Mouse (Mus musculus): Measurements from ENCODE around the gene Pvalb. TPM values are rescaled to one million over a fixed set of nuclear protein-coding genes. Genes with fewer than 3 reads are reported as not detected.

Gene Pvalb
- total RNA-seq, 1 experiment, result not detected

GRCm38 (mm10) chr15:78174887-78175245, 31.3 kb downstream of the Pvalb start:
- TF ChIP-seq HCFC1 (IDR thresholded peaks at IDR 0.05; ENCODE audit: borderline replicate concordance, insufficient read depth, low read length) (no peak), CHD2 (IDR thresholded peaks at IDR 0.05; ENCODE audit: low read depth, low read length) (no peak)
- peaks cover 0 to 7% of the 10 kb centered on the region in 2 experiments; a peak in 1 of 4 replicates for H3K4me1 ChIP-seq (ENCODE audit: control insufficient read depth in 2 of 2, insufficient read depth in 2 of 2, low read length in 2 of 2, poor library complexity in 1 of 2)
- H3K9me3 ChIP-seq (ENCODE audit: control insufficient read depth, insufficient read depth, low read depth, low read length), result no peaks in the 10 kb centered on the region
- H3K36me3 ChIP-seq (ENCODE audit: control insufficient read depth, insufficient read depth, low read length, poor library complexity, severe bottlenecking), result no peaks in the 10 kb centered on the region; the same call in 1 of the 2 replicates
- no peak overlapping the region for H3K27ac ChIP-seq (ENCODE audit: insufficient read depth, low read depth, low read length, poor library complexity, severe bottlenecking)
- H3K9ac ChIP-seq (ENCODE audit: insufficient read depth, low read depth, low read length, poor library complexity, severe bottlenecking), result peak overlapping the region; percentile 57; the same call in 1 of the 2 replicates
- H3K4me3 ChIP-seq (ENCODE audit: insufficient read depth in 1 of 2, low read depth in 1 of 2, low read length in 2 of 2, poor library complexity in 1 of 2, severe bottlenecking in 1 of 2), result peak overlapping the region; percentile 62 to 76; a peak in 3 of 4 replicates
- in situ Hi-C loops (cut with MboI; ENCODE audit: low sequenced_read_pairs in 2 of 2, unreplicated experiment in 2 of 2), result no loop called here
- DNase-seq (ENCODE audit: low read depth, low spot score), result no peak

- Histone ChIP-seq H3K9me3 (ENCODE audit: control insufficient read depth, insufficient read depth, low read depth, low read length) (no peaks in the 10 kb centered on the region), H3K27ac (ENCODE audit: insufficient read depth, low read depth, low read length, poor library complexity, severe bottlenecking) (no peak within 1 kb of the TSS), H3K36me3 (ENCODE audit: control insufficient read depth, insufficient read depth, low read length, poor library complexity, severe bottlenecking) (no peaks in the 10 kb centered on the region; the same call in 1 of the 2 replicates), H3K9ac (ENCODE audit: insufficient read depth, low read depth, low read length, poor library complexity, severe bottlenecking) (peak within 1 kb of the TSS; percentile 78), H3K4me3 (ENCODE audit: insufficient read depth in 1 of 2, low read depth in 1 of 2, low read length in 2 of 2, poor library complexity in 1 of 2, severe bottlenecking in 1 of 2) (peak within 1 kb of the TSS; percentile 79 to 81), H3K4me1 (ENCODE audit: control insufficient read depth in 2 of 2, insufficient read depth in 2 of 2, low read length in 2 of 2, poor library complexity in 1 of 2) (peaks cover 0 to 7% of the 10 kb centered on the region in 2 experiments; a peak in 1 of 4 replicates)
- no peak for TF ChIP-seq ZNF384 (IDR thresholded peaks at IDR 0.05; ENCODE audit: low read depth, low read length)
- TF ChIP-seq CHD2 (IDR thresholded peaks at IDR 0.05; ENCODE audit: low read depth, low read length), result peak; percentile 81
- TF ChIP-seq HCFC1 (IDR thresholded peaks at IDR 0.05; ENCODE audit: borderline replicate concordance, insufficient read depth, low read length), result no peak; the same call in 1 of the 2 replicates
- TF ChIP-seq MAFK (IDR thresholded peaks at IDR 0.05; ENCODE audit: insufficient read depth, low read depth, low read length), result 0 out of 2 replicates have a peak, but pooled peaks have one; percentile 16
- no peak for TF ChIP-seq ZC3H11A (IDR thresholded peaks at IDR 0.05; ENCODE audit: borderline replicate concordance, low read depth, low read length)
- in situ Hi-C loops (cut with MboI; ENCODE audit: low sequenced_read_pairs in 2 of 2, unreplicated experiment in 2 of 2), result no loop called here
- DNase-seq (ENCODE audit: low read depth, low spot score), result peak; percentile 99
These were observed 32.0 kb downstream of the Pvalb start, which contains the start of gene Ift27 for GRCm38 (mm10) chr15:78173972-78174886. Ift27 (minus strand) TSS chr15:78174107.

GRCm38 (mm10) chr15:78172899-78173817, 33.0 kb downstream of the Pvalb start:
- no peaks in the 10 kb centered on the region for H3K9me3 ChIP-seq (ENCODE audit: control insufficient read depth, insufficient read depth, low read depth, low read length)
- no peak for DNase-seq (ENCODE audit: low read depth, low spot score)
- in situ Hi-C loops (cut with MboI; ENCODE audit: low sequenced_read_pairs in 2 of 2, unreplicated experiment in 2 of 2), result no loop called here
- H3K4me1 ChIP-seq (ENCODE audit: control insufficient read depth in 2 of 2, insufficient read depth in 2 of 2, low read length in 2 of 2, poor library complexity in 1 of 2), result peaks cover 0 to 7% of the 10 kb centered on the region in 2 experiments; a peak in 1 of 4 replicates
- H3K27ac ChIP-seq (ENCODE audit: insufficient read depth, low read depth, low read length, poor library complexity, severe bottlenecking), result no peak overlapping the region
- H3K36me3 ChIP-seq (ENCODE audit: control insufficient read depth, insufficient read depth, low read length, poor library complexity, severe bottlenecking), result no peaks in the 10 kb centered on the region; the same call in 1 of the 2 replicates
- TF ChIP-seq HCFC1 (IDR thresholded peaks at IDR 0.05; ENCODE audit: borderline replicate concordance, insufficient read depth, low read length), result no peak
- TF ChIP-seq ZC3H11A (IDR thresholded peaks at IDR 0.05; ENCODE audit: borderline replicate concordance, low read depth, low read length), result no peak
- no peak for TF ChIP-seq ZNF384 (IDR thresholded peaks at IDR 0.05; ENCODE audit: low read depth, low read length)
- TF ChIP-seq CHD2 (IDR thresholded peaks at IDR 0.05; ENCODE audit: low read depth, low read length), result no peak
- TF ChIP-seq MAFK (IDR thresholded peaks at IDR 0.05; ENCODE audit: insufficient read depth, low read depth, low read length), result no peak
- H3K4me3 ChIP-seq (ENCODE audit: insufficient read depth in 1 of 2, low read depth in 1 of 2, low read length in 2 of 2, poor library complexity in 1 of 2, severe bottlenecking in 1 of 2), result peak overlapping the region; percentile 79 to 81
- H3K9ac ChIP-seq (ENCODE audit: insufficient read depth, low read depth, low read length, poor library complexity, severe bottlenecking), result peak overlapping the region; percentile 78

GRCm38 (mm10) chr15:78172256-78172898, 33.8 kb downstream of the Pvalb start:
- in situ Hi-C loops (cut with MboI; ENCODE audit: low sequenced_read_pairs in 2 of 2, unreplicated experiment in 2 of 2), result no loop called here
- H3K9me3 ChIP-seq (ENCODE audit: control insufficient read depth, insufficient read depth, low read depth, low read length), result no peaks in the 10 kb centered on the region
- H3K4me3 ChIP-seq (ENCODE audit: insufficient read depth in 1 of 2, low read depth in 1 of 2, low read length in 2 of 2, poor library complexity in 1 of 2, severe bottlenecking in 1 of 2), result 0 out of 4 replicates have a peak overlapping the region, but pooled peaks of 1 of the 2 experiments have one; percentile 12
- TF ChIP-seq ZNF384 (IDR thresholded peaks at IDR 0.05; ENCODE audit: low read depth, low read length) (no peak), ZC3H11A (IDR thresholded peaks at IDR 0.05; ENCODE audit: borderline replicate concordance, low read depth, low read length) (no peak), HCFC1 (IDR thresholded peaks at IDR 0.05; ENCODE audit: borderline replicate concordance, insufficient read depth, low read length) (no peak), MAFK (IDR thresholded peaks at IDR 0.05; ENCODE audit: insufficient read depth, low read depth, low read length) (no peak), CHD2 (IDR thresholded peaks at IDR 0.05; ENCODE audit: low read depth, low read length) (no peak)
- no peak overlapping the region for H3K27ac ChIP-seq (ENCODE audit: insufficient read depth, low read depth, low read length, poor library complexity, severe bottlenecking)
- H3K4me1 ChIP-seq (ENCODE audit: control insufficient read depth in 2 of 2, insufficient read depth in 2 of 2, low read length in 2 of 2, poor library complexity in 1 of 2), result peaks cover 0 to 7% of the 10 kb centered on the region in 2 experiments; a peak in 1 of 4 replicates
- H3K36me3 ChIP-seq (ENCODE audit: control insufficient read depth, insufficient read depth, low read length, poor library complexity, severe bottlenecking), result no peaks in the 10 kb centered on the region; the same call in 1 of the 2 replicates
- H3K9ac ChIP-seq (ENCODE audit: insufficient read depth, low read depth, low read length, poor library complexity, severe bottlenecking), result no peak overlapping the region
- no peak for DNase-seq (ENCODE audit: low read depth, low spot score)

Data from ES-E14 (cell line).